Mouse (Mus musculus) spleen, adult 18-20 months (tissue): ENCODE measurements around the gene Golga1.

Source experiments
- DNase-seq, 2 experiments: peaks; one replicate each; pipeline ENCODE4 v3.0.0; 2022; ENCODE audit warnings: mixed read lengths in 2 of 2

Gene Golga1

GRCm38 (mm10) chr2:38973223-38973622 lies 92.1 kb downstream of the Golga1 start:
- no peak for DNase-seq

GRCm38 (mm10) chr2:38970057-38970456 lies 95.3 kb downstream of the Golga1 start:
- DNase-seq: no peak

GRCm38 (mm10) chr2:38969650-38970049 lies 95.7 kb downstream of the Golga1 start:
- no peak for DNase-seq
